Mouse (Mus musculus) CH12.LX (cell line): ENCODE data around the gene Fcgr4. TPM values are rescaled to one million over a fixed set of nuclear protein-coding genes. Genes with fewer than 3 reads are reported as not detected.
A peak's percentile ranks its signal among the peaks of the same experiment; 100 is the strongest.

Experiments used
- DNase-seq: peaks from one replicate; pipeline ENCODE4 v3.0.0-alpha.2; 2013; ENCODE audit errors: extremely low read depth
- H3K27ac ChIP-seq: 2 replicates; pipeline ENCODE4 v1.5.1; 2012; ENCODE audit warnings: low read depth, mild to moderate bottlenecking, control low read depth, moderate library complexity; ENCODE audit not compliant: insufficient read depth
- H3K27me3 ChIP-seq: replicated peaks from 2 replicates; pipeline ENCODE3; 2012; ENCODE audit warnings: inconsistent platforms
- H3K36me3 ChIP-seq, 2 experiments: replicated peaks in 1 of 2; 2 replicates each; pipeline versions ENCODE3 to v1.6.1; 2012; ENCODE audit warnings: inconsistent platforms in 1 of 2, low read length in 1 of 2, mild to moderate bottlenecking in 1 of 2, mixed read lengths in 1 of 2, moderate library complexity in 1 of 2; ENCODE audit not compliant: control insufficient read depth in 1 of 2, insufficient read depth in 1 of 2
- H3K4me1 ChIP-seq, 2 experiments: 2 replicates each; pipeline ENCODE4 v1.6.1; 2012; ENCODE audit warnings: inconsistent platforms in 1 of 2, moderate library complexity in 1 of 2; ENCODE audit not compliant: insufficient read depth in 2 of 2, control insufficient read depth in 1 of 2
- H3K4me2 ChIP-seq: 2 replicates; pipeline ENCODE4 v1.6.1; 2012; ENCODE audit warnings: low read depth, mild to moderate bottlenecking, control low read depth; ENCODE audit not compliant: poor library complexity, insufficient read depth, severe bottlenecking
- H3K4me3 ChIP-seq, 3 experiments: fragments of 150-350 bp in 1 of 3; sonication (generic) in 1 of 3; replicated peaks in 1 of 3; 2 replicates each; pipeline versions ENCODE3 to v1.5.1; 2011 to 2012; ENCODE audit warnings: low read depth in 2 of 3, low read length in 2 of 3, mild to moderate bottlenecking in 2 of 3, moderate library complexity in 2 of 3, control low read depth in 1 of 3, improper control_type of control experiment in 1 of 3, inconsistent platforms in 1 of 3, mixed read lengths in 1 of 3; ENCODE audit not compliant: poor library complexity in 1 of 3
- H3K79me2 ChIP-seq: replicated peaks from 2 replicates; pipeline ENCODE4 v1.6.1; 2012; ENCODE audit warnings: mild to moderate bottlenecking, moderate library complexity; ENCODE audit not compliant: control insufficient read depth, poor library complexity, insufficient read depth, severe bottlenecking; ENCODE audit errors: extremely low read depth
- H3K9ac ChIP-seq: 2 replicates; pipeline ENCODE4 v1.6.1; 2012; ENCODE audit warnings: low read depth, mild to moderate bottlenecking, control low read depth, moderate library complexity; ENCODE audit not compliant: insufficient read depth
- H3K9me3 ChIP-seq: replicated peaks from 2 replicates; pipeline ENCODE3; 2012; ENCODE audit warnings: low read length, inconsistent platforms, mixed read lengths
- CHD1 ChIP-seq: IDR thresholded peaks from 2 replicates; pipeline ENCODE4 v1.6.1; 2012; ENCODE audit warnings: low read depth, low read length, improper control_type of control experiment, inconsistent platforms
- CHD2 ChIP-seq: IDR thresholded peaks from 2 replicates; pipeline ENCODE4 v1.6.1; 2011; ENCODE audit warnings: low read length, improper control_type of control experiment
- CTCF ChIP-seq, 2 experiments: IDR thresholded peaks in 1 of 2; conservative IDR thresholded peaks in 1 of 2; 2 replicates each; pipeline ENCODE4 v1.5.1; 2011 to 2012; ENCODE audit warnings: low read depth in 2 of 2, low read length in 2 of 2, improper control_type of control experiment in 1 of 2, inconsistent platforms in 1 of 2, mild to moderate bottlenecking in 1 of 2, moderate library complexity in 1 of 2
- E2F4 ChIP-seq: IDR thresholded peaks from 2 replicates; pipeline ENCODE4 v1.6.1; 2011; ENCODE audit warnings: low read depth, low read length, improper control_type of control experiment; ENCODE audit not compliant: insufficient replicate concordance
- EP300 ChIP-seq: IDR thresholded peaks from 2 replicates; pipeline ENCODE4 v1.6.1; 2011; ENCODE audit warnings: low read length, improper control_type of control experiment
- ETS1 ChIP-seq: conservative IDR thresholded peaks from 2 replicates; pipeline ENCODE4 v1.6.1; 2012; ENCODE audit warnings: low read depth, mild to moderate bottlenecking, inconsistent platforms, low read length, improper control_type of control experiment, moderate library complexity
- GABPA ChIP-seq: IDR thresholded peaks from 2 replicates; pipeline ENCODE4 v1.6.1; 2012; ENCODE audit warnings: low read depth, low read length, improper control_type of control experiment, inconsistent platforms; ENCODE audit not compliant: insufficient replicate concordance
- IRF4 ChIP-seq: IDR thresholded peaks from 2 replicates; pipeline ENCODE4 v1.6.1; 2014; ENCODE audit warnings: low read depth, mild to moderate bottlenecking, inconsistent platforms, low read length, improper control_type of control experiment
- JUN ChIP-seq: IDR thresholded peaks from 2 replicates; pipeline ENCODE4 v1.6.1; 2011; ENCODE audit warnings: low read depth, mild to moderate bottlenecking, low read length, improper control_type of control experiment, moderate library complexity; ENCODE audit not compliant: insufficient read depth
- KAT2A ChIP-seq: IDR thresholded peaks from 2 replicates; pipeline ENCODE4 v1.6.1; 2012; ENCODE audit warnings: low read length, improper control_type of control experiment, inconsistent platforms; ENCODE audit not compliant: insufficient replicate concordance
- MAFK ChIP-seq: IDR thresholded peaks from 2 replicates; pipeline ENCODE4 v1.6.1; 2011; ENCODE audit warnings: low read length, improper control_type of control experiment; ENCODE audit not compliant: insufficient replicate concordance
- MAZ ChIP-seq: IDR thresholded peaks from 2 replicates; pipeline ENCODE4 v1.6.1; 2012; ENCODE audit warnings: low read depth, mild to moderate bottlenecking, inconsistent platforms, low read length, improper control_type of control experiment, moderate library complexity
- MEF2A ChIP-seq: IDR thresholded peaks from 2 replicates; pipeline ENCODE4 v1.6.1; 2014; ENCODE audit warnings: low read depth, mild to moderate bottlenecking, inconsistent platforms, low read length, improper control_type of control experiment, borderline replicate concordance
- MYC ChIP-seq: IDR thresholded peaks from 2 replicates; pipeline ENCODE4 v1.6.1; 2011; ENCODE audit warnings: low read depth, mild to moderate bottlenecking, improper control_type of control experiment, low read length
- NRF1 ChIP-seq: IDR thresholded peaks from 2 replicates; pipeline ENCODE4 v1.6.1; 2014; ENCODE audit warnings: low read depth, mild to moderate bottlenecking, inconsistent platforms, low read length, improper control_type of control experiment, moderate library complexity
- PAX5 ChIP-seq: IDR thresholded peaks from 2 replicates; pipeline ENCODE4 v1.6.1; 2012; ENCODE audit warnings: low read length, inconsistent platforms, mixed read lengths
- POLR2AphosphoS2 ChIP-seq: IDR thresholded peaks from 2 replicates; pipeline ENCODE4 v1.6.1; 2011; ENCODE audit warnings: low read depth, low read length, improper control_type of control experiment
- RAD21 ChIP-seq: IDR thresholded peaks from 2 replicates; pipeline ENCODE4 v1.6.1; 2011; ENCODE audit warnings: low read depth, mild to moderate bottlenecking, low read length, improper control_type of control experiment, moderate library complexity
- RCOR1 ChIP-seq: conservative IDR thresholded peaks from 2 replicates; pipeline ENCODE4 v1.6.1; 2012; ENCODE audit warnings: low read depth, mild to moderate bottlenecking, inconsistent platforms, low read length, improper control_type of control experiment
- SIN3A ChIP-seq: IDR thresholded peaks from 2 replicates; pipeline ENCODE4 v1.6.1; 2012; ENCODE audit warnings: low read length, improper control_type of control experiment, inconsistent platforms
- SMC3 ChIP-seq: IDR thresholded peaks from 2 replicates; pipeline ENCODE4 v1.6.1; 2011; ENCODE audit warnings: low read depth, low read length, improper control_type of control experiment
- TBP ChIP-seq: conservative IDR thresholded peaks from 2 replicates; pipeline ENCODE4 v1.6.1; 2011; ENCODE audit warnings: low read depth, low read length, improper control_type of control experiment
- TCF12 ChIP-seq: IDR thresholded peaks from 2 replicates; pipeline ENCODE4 v1.6.1; 2014; ENCODE audit warnings: low read depth, mild to moderate bottlenecking, inconsistent platforms, low read length, improper control_type of control experiment
- USF1 ChIP-seq: IDR thresholded peaks from 2 replicates; pipeline ENCODE4 v1.6.1; 2014; ENCODE audit warnings: low read depth, mild to moderate bottlenecking, inconsistent platforms, low read length, improper control_type of control experiment
- ZKSCAN1 ChIP-seq: IDR thresholded peaks from 2 replicates; pipeline ENCODE4 v1.6.1; 2012; ENCODE audit warnings: low read depth, inconsistent platforms, low read length, improper control_type of control experiment, borderline replicate concordance
- dilution Hi-C: fragments of 300-500 bp; cut with MboI; formaldehyde crosslinking; loops from 2 replicates; pipeline ENCODE4 v1.14.3; 2020; ENCODE audit warnings: low sequenced_read_pairs; ENCODE audit not compliant: extremely low pct_unique_long_range_greater_than_20kb, extremely low pct_ligation_motif_present
- in situ Hi-C: fragments of 300-500 bp; cut with MboI; formaldehyde crosslinking; loops from 3 replicates; pipeline ENCODE4 v1.14.3; 2019; ENCODE audit warnings: low sequenced_read_pairs, low pct_ligation_motif_present, low pct_unique_long_range_greater_than_20kb, mixed read lengths
- polyA plus RNA-seq: library from polyadenylated mRNA; unstranded; fragments of >175 nt; gene quantifications from 2 replicates; pipeline ENCODE4 v1.2.1, GENCODE M21; 2012; ENCODE audit warnings: low read depth; ENCODE audit not compliant: insufficient read length
- total RNA-seq, 2 experiments: library from RNA; depleted of rRNA; stranded (reverse); fragments of 300-350 nt in 1 of 2; fragments of >200 nt in 1 of 2; gene quantifications; 2 replicates each; pipeline ENCODE4 v1.2.3; 2012 to 2014

The Fcgr4 gene
- total and polyA plus RNA-seq, 3 experiments: 41.8 to 56.8 (median 52.8) TPM

GRCm38 (mm10) chr1:171043594-171044153, 25.0 kb downstream of the Fcgr4 start:
- dilution Hi-C loops (no loop called here), in situ Hi-C loops (loop anchor here (5.0 kb wide), 1 partner anchor 59 kb away; no protein-coding TSS in a partner anchor)
- Histone ChIP-seq H3K4me3 (peak overlapping the region in 2 of 3 experiments; percentile 59 to 63), H3K27me3 (no peaks in the 10 kb centered on the region), H3K27ac (no peak overlapping the region), H3K79me2 (no peaks in the 10 kb centered on the region), H3K9me3 (no peaks in the 10 kb centered on the region), H3K9ac (peak overlapping the region; percentile 68), H3K4me2 (peak overlapping the region; percentile 32), H3K36me3 (no peaks in the 10 kb centered on the region), H3K4me1 (peaks cover 0 to 11% of the 10 kb centered on the region in 2 experiments; a peak in 2 of 4 replicates)
- TF ChIP-seq RAD21 (peak; percentile 34), RCOR1 (peak; percentile 72), CTCF (conservative IDR thresholded peaks at IDR 0.05 in 1 of 2, IDR thresholded peaks at IDR 0.05 in 1 of 2; ENCODE audit: low read depth in 2 of 2, low read length in 2 of 2) (peak in 1 of 2 experiments; percentile 46; a peak in 2 of 4 replicates), TCF12 (no peak), ZKSCAN1 (no peak), ETS1 (no peak), IRF4 (no peak), E2F4 (0 out of 2 replicates have a peak, but pooled peaks have one; percentile 23), CHD2 (no peak), KAT2A (no peak), POLR2AphosphoS2 (no peak), SMC3 (no peak), PAX5 (no peak), SIN3A (no peak), TBP (peak; percentile 83), USF1 (no peak), NRF1 (no peak), CHD1 (0 out of 2 replicates have a peak, but pooled peaks have one; percentile 29), MAFK (no peak), JUN (no peak), MYC (no peak), GABPA (no peak), MEF2A (no peak), EP300 (no peak), MAZ (no peak)
- DNase-seq: peak; percentile 36
